Mouse (Mus musculus): ENCODE data around the gene Sycp3.
A peak's percentile ranks its signal among the peaks of the same experiment; 100 is the strongest.

DNA sequence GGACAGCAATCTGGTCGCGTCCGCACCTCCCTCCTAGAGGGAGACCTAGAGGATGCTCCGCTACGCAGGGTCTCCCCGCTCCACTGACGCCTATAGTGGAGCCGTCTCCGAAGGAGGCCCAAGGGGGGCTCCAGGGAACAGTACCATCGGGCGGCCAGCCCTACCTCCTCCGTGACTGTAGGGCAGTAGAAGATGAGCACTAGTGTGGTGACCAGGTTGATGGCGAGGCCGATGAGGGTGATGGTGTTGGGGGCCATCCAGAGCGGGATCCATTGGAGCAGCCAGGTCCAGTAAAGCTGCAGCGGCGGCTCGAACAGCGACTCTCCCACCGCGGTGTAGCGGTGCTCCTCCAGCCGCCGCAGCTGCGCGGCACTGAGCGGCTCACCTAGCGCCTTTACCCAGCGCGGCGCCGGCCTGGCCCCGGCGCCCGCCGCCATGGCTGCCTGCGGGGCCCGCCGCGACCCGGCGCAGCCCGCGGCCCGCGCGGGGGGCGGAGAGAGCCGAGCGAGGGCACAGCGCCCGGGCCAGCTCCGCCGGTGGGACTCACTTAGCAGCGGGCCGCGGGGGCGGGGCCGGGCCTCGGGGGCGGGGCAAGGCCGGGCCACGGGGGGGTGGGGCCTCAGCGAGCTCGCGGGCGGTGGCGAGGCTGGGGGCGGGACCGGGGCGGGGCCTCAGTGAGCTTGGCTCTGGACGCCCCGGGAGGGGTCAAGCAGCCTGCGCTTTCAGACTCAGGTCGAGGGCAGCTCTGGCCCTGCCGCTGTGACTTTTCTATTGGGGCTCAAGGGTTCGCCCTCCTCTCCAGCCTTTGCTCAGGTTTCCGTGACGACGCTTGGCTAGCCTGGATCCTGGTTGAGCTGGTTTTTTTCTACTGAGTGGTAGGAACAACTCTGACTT lies 44.3 kb downstream of the Sycp3 start, which contains the start of gene Chpt1:
- TF ChIP-seq ZC3H11A (IDR thresholded peaks at IDR 0.05; ENCODE audit: low read depth, low read length) (no peak), EP300 (IDR thresholded peaks at IDR 0.05; ENCODE audit: low read depth in 1 of 2, low read length in 2 of 2) (no peak), ZMIZ1 (IDR thresholded peaks at IDR 0.05; ENCODE audit: low read depth, low read length) (no peak), POLR2A (IDR thresholded peaks at IDR 0.05; ENCODE audit: control insufficient read depth in 1 of 2, insufficient read depth in 1 of 2, low read depth in 1 of 2, low read length in 2 of 2, poor library complexity in 1 of 2) (peak in 1 of 2 experiments; percentile 28; a peak in 1 of 4 replicates), MXI1 (IDR thresholded peaks at IDR 0.05; ENCODE audit: low read depth, low read length) (0 out of 2 replicates have a peak, but pooled peaks have one; percentile 22), CHD2 (IDR thresholded peaks at IDR 0.05; ENCODE audit: low read length) (no peak)

All from MEL (cell line).